Mouse (Mus musculus) limb, embryonic 14.5 days (tissue): ENCODE results near the gene Ier5. TPM values are rescaled to one million over a fixed set of nuclear protein-coding genes. Genes with fewer than 3 reads are reported as not detected.

Experiments used
- ATAC-seq: fragments of 200-750 bp; cut with Nextera tagmentation; 2 replicates; pipeline ENCODE4 v1.8.0; 2017; ENCODE audit warnings: low read depth, moderate number of reproducible peaks, moderate TSS enrichment; ENCODE audit not compliant: low FRiP score
- DNase-seq: peaks from one replicate; pipeline ENCODE4 v3.0.0-alpha.2; 2015; ENCODE audit warnings: low spot score
- H3K27ac ChIP-seq: fragments of 300-500 bp; sonication (generic); replicated peaks from 2 replicates; pipeline ENCODE4 v1.5.1; 2014; ENCODE audit warnings: low read depth, mild to moderate bottlenecking, low read length, moderate library complexity, mixed read lengths
- H3K27me3 ChIP-seq: fragments of 300-500 bp; sonication (generic); 2 replicates; pipeline ENCODE4 v1.6.1; 2014; ENCODE audit warnings: low read length, mixed read lengths; ENCODE audit not compliant: control insufficient read depth, insufficient read depth
- H3K36me3 ChIP-seq: fragments of 300-500 bp; sonication (generic); 2 replicates; pipeline ENCODE4 v1.6.1; 2014; ENCODE audit warnings: mild to moderate bottlenecking, low read length, moderate library complexity, mixed read lengths; ENCODE audit not compliant: control insufficient read depth, insufficient read depth
- H3K4me1 ChIP-seq: fragments of 300-500 bp; sonication (generic); 2 replicates; pipeline ENCODE4 v1.6.1; 2014; ENCODE audit warnings: antibody characterized with exemption, low read length, mixed read lengths; ENCODE audit not compliant: control insufficient read depth, insufficient read depth
- H3K4me2 ChIP-seq: fragments of 300-500 bp; sonication (generic); replicated peaks from 2 replicates; pipeline ENCODE4 v1.6.1; 2014; ENCODE audit warnings: low read depth, mild to moderate bottlenecking, low read length, moderate library complexity; ENCODE audit not compliant: severe bottlenecking
- H3K4me3 ChIP-seq: fragments of 300-500 bp; sonication (generic); replicated peaks from 2 replicates; pipeline ENCODE4 v1.5.1; 2014; ENCODE audit warnings: low read length
- H3K9ac ChIP-seq: fragments of 300-500 bp; sonication (generic); 2 replicates; pipeline ENCODE4 v1.6.1; 2014; ENCODE audit warnings: mild to moderate bottlenecking, low read depth, low read length, moderate library complexity; ENCODE audit not compliant: severe bottlenecking
- H3K9me3 ChIP-seq: fragments of 300-500 bp; sonication (generic); 2 replicates; pipeline ENCODE4 v1.6.1; 2016; ENCODE audit warnings: low read length; ENCODE audit not compliant: control insufficient read depth
- POLR2A ChIP-seq: fragments of 200-500 bp; IDR thresholded peaks from 2 replicates; pipeline ENCODE4 v1.8.0; 2012; ENCODE audit warnings: inconsistent platforms, mild to moderate bottlenecking, moderate library complexity, borderline replicate concordance; ENCODE audit not compliant: insufficient read depth, insufficient read length; ENCODE audit errors: extremely low read depth
- WGBS: fragments of 180-500 bp; shearing (Covaris S2); extraction: QIAGEN DNeasy Blood & Tissue Kit; methylation state at CpG from one replicate; pipeline ENCODE4 v1.1.7; 2014; 5-methylcytosine and 5-hydroxymethylcytosine counted together
- polyA plus RNA-seq, 2 experiments: library from polyadenylated mRNA; depleted of rRNA in 1 of 2; stranded (reverse) in 1 of 2; unstranded in 1 of 2; fragments of >200 nt; fragmentation: Nextera tagmentation in 1 of 2; extraction: Ambion mirVana in 1 of 2; gene quantifications; 2 replicates each; pipeline versions ENCODE4 v1.2.1 to v1.2.3; 2012 to 2014

Gene Ier5
- polyA plus RNA-seq, 2 experiments = 13.6 to 25.1 TPM

GRCm38 (mm10) chr1:155096620-155097261, 2.7 kb downstream of the Ier5 start:
- Histone ChIP-seq H3K4me1 (peaks cover 40% of the 10 kb centered on the region), H3K9me3 (no peaks in the 10 kb centered on the region), H3K9ac (no peak overlapping the region), H3K36me3 (no peaks in the 10 kb centered on the region), H3K27me3 (no peaks in the 10 kb centered on the region), H3K4me2 (peak overlapping the region; percentile 69), H3K4me3 (peak overlapping the region; percentile 98), H3K27ac (no peak overlapping the region)
- no peak for TF ChIP-seq POLR2A
- no peak for ATAC-seq
- 77% methylated on average over 4 of the region's 4 CpGs for WGBS
- no peak for DNase-seq

GRCm38 (mm10) chr1:155093971-155094707, 5.3 kb downstream of the Ier5 start:
- no peak for TF ChIP-seq POLR2A
- 0 out of 2 replicates have a peak overlapping the region, but pooled peaks have one; percentile 6 for H3K27ac ChIP-seq

GRCm38 (mm10) chr1:155093145-155093791, 6.2 kb downstream of the Ier5 start:
- Histone ChIP-seq H3K4me2 (no peak overlapping the region), H3K4me1 (peaks cover 61% of the 10 kb centered on the region), H3K36me3 (no peaks in the 10 kb centered on the region), H3K9me3 (no peaks in the 10 kb centered on the region), H3K9ac (no peak overlapping the region), H3K4me3 (no peak overlapping the region), H3K27me3 (no peaks in the 10 kb centered on the region), H3K27ac (peak overlapping the region; percentile 6)
- ATAC-seq = peak; percentile 38; the same call in 1 of the 2 replicates
- no peak for TF ChIP-seq POLR2A
- peak; percentile 68 for DNase-seq
- 21% methylated on average over 4 of the region's 4 CpGs for WGBS

More at GRCm38 (mm10) chr1:155093971-155094707, 5.3 kb downstream of the Ier5 start:
- no peak overlapping the region for H3K4me2 ChIP-seq
- no peaks in the 10 kb centered on the region for H3K36me3 ChIP-seq
- no peak overlapping the region for H3K4me3 ChIP-seq
- H3K9ac ChIP-seq = no peak overlapping the region
- WGBS = 46% methylated on average over 9 of the region's 9 CpGs
- peaks cover 56% of the 10 kb centered on the region for H3K4me1 ChIP-seq
- no peaks in the 10 kb centered on the region for H3K27me3 ChIP-seq
- no peak for DNase-seq
- no peak for ATAC-seq
- no peaks in the 10 kb centered on the region for H3K9me3 ChIP-seq

GRCm38 (mm10) chr1:155091842-155092800, 7.3 kb downstream of the Ier5 start:
- Histone ChIP-seq H3K36me3 (no peaks in the 10 kb centered on the region), H3K4me3 (no peak overlapping the region), H3K4me2 (peak overlapping the region; percentile 25), H3K27ac (peak overlapping the region; percentile 80), H3K27me3 (no peaks in the 10 kb centered on the region), H3K4me1 (peaks cover 62% of the 10 kb centered on the region), H3K9ac (no peak overlapping the region), H3K9me3 (no peaks in the 10 kb centered on the region)
- 7% methylated on average over 14 of the region's 14 CpGs for WGBS
- peak; percentile 81 for DNase-seq
- TF ChIP-seq POLR2A = no peak
- peak; percentile 64 for ATAC-seq
